Mouse (Mus musculus): Measurements from ENCODE around the gene Sit1.
A peak's percentile ranks its signal among the peaks of the same experiment; 100 is the strongest.

Gene Sit1

DNA sequence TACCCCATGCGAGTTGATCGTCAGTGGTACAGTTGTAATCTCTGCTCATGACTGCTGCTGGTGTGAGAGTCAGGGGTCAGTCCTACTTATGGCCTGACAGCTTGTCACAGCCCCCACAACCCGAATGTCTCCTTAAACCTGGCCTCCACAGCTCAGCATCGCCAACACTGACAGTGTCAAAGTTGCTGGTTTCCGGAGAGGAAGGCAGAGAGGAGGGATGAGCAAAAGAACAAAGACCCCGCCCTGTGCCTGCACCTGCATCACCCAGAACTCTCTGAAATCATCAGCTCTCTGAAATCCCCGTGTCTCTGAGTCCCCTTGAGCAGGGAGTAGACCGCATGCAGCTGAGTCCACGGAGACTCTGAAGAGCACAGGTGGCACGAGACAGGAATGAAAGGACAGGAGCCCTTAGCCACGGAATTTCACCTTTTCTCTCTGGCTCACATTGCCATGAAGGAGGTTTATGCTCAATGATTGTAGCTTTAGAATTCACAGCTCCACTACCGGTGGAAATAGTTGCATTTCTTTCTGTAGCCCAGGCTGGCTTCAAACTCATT, at the start of gene Sit1:
TSS of gene Sit1 (minus strand) at position 200 of the 557 bp plus-strand sequence.
- no peak for DNase-seq

DNA sequence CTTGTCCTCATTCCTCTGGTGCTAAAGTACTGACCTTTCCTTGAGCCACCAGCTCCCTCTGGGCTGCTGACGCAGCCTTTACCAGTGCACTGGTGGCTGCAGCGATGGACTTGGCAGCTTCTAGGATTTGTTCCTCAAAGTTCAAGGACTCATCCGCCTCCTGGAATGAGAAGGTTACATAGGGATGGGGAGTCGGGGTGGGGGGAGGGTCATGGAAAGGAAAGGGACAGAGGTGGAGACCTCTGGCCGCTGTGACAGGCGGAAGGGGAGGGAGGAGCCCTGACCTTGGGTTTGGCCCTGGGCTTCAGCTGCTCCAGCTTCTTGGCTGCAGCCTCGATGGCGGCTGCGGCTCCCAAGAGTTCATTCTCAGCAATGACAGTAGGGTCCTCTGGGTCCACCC, 49.7 kb upstream of the Sit1 start:
- peak; percentile 31 to 42 for DNase-seq

DNA sequence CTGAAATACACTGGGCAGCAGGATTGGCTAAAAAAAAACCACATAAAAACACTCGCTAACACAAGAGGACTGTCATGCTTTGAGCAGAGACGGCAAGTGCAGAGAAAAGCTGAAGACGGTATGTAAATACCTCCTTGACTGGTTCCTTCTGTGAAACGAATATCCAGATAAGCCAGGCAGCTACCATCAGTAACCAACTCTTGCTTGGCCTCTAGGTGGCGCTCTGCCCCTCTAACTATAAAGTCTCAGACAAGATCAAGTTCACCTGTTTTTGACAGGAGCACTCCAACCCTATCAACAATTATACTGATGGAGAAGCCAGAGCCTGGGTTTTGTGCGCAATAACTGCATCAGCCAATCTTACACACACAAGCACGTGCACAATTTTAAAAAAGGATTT, 47.0 kb upstream of the Sit1 start:
- DNase-seq = peak; percentile 70 to 84

DNA sequence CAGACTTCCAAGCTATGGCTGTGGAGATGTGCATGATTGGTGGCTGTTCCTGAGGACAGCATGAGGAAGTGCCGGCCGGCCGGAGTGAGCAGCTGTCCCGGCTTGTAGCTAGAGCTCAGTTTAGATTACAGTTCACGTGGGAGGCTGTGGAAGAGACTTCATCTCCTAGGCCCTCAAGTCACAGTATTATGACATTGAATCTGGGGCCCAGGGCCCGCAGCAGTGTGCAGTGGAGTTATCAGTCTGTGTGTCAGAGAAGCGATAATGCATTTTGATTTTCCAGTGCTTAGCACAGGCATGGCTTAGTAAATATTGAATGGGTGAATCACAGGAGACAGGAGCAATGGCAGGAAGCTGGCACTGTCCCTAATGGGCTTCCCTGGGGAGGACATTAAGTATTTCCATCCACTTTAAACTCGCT, 46.6 kb upstream of the Sit1 start:
- DNase-seq = no peak

DNA sequence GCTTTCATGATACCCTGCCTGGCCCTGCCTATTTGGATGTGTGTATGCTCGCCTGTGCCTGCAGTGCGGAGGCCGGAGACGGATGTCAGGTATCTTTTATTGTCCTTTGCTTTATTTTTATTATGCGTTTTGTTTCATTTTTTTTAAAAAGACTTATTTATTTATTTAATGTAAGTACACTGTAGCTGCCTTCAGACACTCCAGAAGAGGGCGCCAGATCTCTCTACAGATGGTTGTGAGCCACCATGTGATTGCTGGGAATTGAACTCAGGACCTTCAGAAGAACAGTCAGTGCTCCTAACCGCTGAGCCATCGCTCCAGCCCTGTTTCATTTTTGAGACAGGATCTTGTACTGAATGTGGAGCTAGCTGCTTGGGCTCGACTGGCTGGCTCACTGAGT, 45.0 kb upstream of the Sit1 start:
- DNase-seq = no peak

DNA sequence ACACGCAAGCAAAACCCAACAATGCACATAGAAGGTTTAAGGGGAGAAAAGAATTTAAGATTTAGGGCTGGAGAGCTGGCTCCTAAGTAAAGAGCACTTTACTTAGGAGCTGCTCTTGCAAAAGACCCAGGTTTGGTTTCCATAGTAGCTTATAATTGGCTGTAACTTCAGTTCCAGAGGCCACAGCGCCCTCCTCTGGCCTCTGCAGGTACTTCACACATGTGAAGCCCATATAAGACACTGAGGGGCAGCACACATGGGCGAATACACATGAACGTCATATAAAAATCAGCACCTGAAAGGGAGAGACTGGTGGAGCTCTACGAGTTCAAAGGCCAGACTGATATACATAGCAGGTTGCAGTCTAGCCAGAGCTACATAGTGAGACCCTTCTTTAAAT, 44.3 kb upstream of the Sit1 start:
- no peak for DNase-seq

DNA sequence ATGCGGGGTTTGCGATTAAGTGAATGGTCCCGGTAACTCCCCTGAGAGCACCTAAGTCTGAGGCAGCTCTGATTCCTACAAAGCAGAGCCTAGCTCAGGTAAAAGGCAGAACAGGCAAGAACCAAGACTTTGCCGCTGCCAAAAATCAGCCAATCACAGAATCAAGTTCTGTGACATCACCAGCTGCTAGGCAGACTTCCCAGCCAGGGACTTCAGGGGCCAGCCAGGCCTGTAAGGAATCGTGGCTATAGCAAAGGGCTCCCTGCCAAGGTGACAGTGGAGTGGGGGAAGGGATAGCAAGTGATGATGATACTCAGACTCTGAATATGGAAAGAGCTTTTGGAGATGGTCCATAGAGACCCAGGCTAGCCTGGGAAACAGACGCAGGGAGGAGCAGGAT, 36.4 kb upstream of the Sit1 start:
- peak; percentile 83 to 94 for DNase-seq

DNA sequence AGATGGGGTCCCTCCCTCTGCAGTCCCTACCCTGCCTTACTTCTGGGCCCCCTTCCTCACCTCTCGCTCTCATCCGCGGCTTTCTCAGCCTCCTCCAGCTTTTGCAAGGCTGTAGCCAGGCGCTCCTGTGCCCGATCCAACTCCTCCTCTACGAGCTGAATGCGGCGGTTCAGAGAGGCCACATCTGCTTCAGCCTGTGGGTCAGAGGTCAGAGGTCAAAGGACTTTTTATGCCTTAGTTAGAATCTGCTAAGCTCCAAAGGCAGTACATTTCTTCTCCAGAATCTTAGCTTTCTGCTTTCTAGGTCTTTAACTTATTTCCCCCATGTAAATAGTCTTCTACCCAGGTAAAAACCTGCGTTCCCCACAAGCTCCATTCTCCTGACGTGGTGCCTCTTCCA, 36.0 kb upstream of the Sit1 start:
- no peak for DNase-seq

DNA sequence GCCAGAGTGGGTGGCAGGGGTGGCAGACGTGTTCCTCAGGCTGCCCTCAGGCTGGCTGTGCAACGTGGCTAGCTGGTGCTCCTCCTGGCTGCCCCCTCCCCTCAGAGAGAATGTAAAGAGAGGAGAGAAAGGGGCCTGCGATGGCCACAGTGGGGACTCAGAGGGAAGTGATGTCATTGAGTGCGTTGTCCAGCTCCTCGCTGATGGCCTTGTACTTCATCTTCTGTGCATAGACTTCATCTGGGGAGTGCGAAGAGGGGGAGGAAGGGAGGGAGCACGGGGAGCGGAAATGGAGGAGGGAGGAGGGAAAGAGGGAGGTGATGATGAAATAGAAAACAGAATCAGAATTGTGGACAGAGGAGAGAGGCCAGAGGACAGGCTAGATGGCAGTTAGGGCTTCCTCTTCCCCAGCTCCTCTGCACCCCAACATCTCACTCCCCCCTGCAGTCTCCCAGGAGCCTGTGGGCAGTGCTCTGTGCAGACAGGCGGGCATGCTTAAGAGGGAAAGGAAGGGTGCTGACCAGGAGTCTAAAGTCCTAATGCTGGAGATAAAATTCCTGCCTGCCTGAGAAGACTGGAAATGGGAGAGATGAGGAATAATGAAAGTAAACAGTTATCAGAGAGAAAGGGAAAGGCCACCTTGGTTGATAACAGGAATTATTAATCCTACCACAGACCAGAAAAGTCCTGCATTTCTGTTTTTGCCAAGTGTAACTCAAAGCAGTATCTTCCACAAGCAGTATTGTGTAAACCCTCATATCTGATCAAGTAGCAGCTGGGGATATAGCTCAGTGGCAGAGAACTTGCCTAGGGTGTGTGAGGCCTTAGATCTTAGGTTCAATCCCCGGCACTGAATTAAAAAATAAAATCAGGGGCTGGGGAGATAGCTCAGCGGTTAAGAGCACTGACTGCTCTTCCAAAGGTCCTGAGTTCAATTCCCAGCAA, 32.5 kb upstream of the Sit1 start:
- DNase-seq = no peak

DNA sequence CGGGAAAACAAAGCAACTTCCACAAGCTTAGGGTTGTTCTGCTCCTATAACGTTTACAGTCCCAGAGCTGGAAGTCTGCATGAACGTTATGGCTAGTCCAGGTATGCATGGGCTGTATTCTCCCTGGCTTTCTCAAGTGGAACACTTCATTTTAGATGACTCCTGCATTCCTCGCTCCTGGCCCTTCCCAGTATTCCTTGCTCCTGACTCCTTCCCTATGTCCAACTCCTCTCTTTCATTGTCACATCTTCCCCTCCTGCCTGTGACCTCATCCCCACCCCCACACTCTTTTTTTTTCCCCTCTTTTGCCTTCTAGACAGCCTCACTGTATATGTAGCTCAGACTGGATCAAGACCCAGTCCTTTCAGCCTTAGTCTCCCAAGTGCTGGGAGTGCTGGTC, 30.3 kb upstream of the Sit1 start:
- no peak for DNase-seq

DNA sequence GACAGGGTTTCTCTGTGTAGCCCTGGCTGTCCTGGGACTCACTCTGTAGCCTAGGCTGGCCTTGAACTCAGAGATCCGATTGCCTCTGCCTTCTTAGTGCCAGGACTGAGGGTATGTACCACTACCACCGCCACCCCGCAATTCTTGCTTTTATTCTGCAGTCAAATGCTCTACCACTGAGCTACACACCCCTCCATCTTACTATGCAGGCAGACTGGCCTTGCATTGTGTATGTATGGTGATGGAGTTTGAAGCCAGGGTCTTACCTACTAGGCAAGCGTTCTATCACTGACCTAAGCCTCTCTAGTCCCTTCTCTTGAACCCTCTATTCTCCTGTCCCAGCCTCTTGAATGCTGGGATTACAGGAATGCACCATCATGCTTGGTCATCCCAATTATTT, 29.8 kb upstream of the Sit1 start:
- DNase-seq = no peak

DNA sequence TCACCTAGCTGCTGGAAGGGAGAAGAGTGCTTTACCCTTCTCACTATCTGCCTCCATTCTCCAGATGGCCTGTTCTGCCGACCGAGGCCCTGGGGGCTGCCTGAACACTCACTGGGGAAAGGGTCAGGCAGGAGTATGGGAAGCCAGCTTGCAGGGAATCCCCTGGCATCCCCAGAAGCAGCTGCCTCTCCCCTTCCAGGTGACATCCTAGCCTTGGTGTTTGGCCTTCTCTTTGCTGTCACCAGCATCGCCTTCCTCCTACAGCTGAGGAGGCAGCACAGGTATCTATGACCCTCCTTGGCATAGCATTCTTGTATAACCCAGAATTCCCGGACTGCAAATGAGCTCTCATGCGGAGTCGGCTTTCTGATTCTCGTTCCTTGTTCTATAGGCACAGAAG, 29.1 kb upstream of the Sit1 start:
- DNase-seq = no peak

DNA sequence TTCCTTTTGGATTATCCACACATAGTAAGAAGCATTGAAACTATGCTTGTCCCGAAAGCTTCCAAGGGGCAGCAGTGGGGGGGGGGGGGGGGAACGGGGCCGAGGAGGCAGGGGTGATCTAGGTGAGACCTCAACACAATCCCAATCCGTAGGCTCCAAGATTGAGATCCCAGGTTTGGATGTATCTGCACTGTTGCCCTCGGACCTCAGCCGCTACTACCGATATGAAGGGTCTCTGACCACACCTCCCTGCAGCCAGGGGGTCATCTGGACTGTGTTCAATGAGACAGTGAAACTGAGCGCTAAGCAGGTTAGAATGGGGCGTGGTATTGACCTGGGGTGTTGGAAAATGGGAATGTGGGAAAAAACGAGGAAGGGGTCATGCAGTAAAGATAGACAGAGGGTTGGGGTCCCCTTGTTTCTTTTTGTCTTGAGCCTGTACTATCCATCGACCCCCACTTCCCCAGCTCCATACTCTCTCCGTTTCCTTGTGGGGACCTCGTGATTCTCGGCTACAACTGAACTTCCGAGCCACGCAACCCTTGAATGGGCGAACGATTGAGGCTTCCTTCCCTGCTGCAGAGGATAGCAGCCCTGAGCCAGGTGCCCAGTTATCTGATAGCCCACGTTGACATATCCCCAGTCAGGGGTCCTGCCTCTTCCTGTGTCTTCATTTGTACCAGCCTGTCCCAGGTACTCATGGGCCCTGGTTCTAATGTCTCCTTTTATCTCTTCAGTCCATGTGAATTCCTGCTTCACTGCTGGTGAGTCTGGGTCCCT, 28.3 kb upstream of the Sit1 start:
- no peak for DNase-seq

DNA sequence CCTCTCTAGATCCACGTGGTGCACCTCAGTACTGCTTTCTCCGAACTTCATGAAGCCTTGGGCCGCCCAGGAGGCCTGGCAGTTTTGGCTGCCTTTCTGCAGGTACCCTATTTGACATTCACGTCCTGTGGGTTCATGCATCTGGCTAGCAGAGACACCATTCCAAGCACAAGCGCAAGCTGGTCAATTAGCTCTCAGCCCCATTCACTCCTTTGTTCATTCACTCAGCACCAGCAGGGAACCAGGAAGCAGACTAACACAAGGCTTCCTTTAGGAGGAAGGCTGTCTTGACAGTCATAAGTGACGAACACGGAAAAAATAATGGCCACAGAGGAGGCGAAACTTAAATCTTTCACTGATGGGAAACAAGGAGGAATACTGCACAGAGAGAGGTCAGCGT, 25.6 kb upstream of the Sit1 start:
- no peak for DNase-seq

DNA sequence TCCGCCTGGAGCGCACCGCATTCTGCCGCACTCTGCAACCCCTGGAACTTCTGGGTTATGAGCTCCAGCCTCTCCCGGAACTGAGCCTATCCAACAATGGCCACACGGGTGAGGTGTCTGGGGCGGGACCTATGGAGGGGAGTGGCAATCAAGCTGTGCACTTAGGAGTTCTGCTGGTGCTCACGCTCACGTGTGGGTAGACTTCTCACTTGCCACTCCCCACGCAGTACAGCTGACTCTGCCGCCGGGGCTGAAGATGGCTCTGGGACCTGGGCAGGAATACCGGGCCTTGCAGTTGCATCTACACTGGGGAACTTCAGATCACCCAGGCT, 25.1 kb upstream of the Sit1 start:
- DNase-seq = peak in 1 of 2 experiments; percentile 55

DNA sequence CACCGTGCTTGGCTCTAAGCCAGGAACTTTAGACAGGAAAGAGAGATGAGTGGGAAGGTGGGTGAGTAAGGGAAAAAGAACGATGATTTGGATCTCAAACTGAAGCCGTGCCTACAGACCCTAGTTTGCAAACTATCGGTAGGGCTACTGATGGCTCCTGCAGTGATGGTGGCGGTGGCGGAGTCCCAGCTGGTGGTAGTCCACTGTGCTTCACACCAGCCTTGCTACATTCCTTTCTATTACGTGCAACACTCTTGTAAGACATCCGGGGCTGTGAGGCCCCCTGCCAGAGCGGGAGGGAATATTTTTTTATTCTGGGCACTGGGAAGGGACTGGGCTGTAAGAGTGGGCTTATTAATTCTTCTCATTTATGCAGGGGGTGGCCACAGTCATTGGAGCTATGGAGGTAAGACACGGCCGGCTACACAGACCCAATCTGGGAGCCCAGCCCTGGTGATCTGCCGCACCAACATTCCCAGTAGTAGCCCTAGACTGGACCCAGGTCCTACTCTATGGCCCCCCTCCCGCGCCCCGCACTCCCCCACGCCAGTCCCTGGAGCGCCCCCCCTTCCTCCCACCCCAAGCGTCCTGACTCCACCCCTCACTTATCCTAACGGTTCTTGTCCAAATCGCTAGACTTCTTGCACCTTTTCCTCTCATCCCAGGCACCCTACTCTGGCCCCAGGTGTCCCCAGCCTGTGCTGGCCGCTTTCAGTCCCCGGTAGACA, 24.6 kb upstream of the Sit1 start:
- no peak for DNase-seq

DNA sequence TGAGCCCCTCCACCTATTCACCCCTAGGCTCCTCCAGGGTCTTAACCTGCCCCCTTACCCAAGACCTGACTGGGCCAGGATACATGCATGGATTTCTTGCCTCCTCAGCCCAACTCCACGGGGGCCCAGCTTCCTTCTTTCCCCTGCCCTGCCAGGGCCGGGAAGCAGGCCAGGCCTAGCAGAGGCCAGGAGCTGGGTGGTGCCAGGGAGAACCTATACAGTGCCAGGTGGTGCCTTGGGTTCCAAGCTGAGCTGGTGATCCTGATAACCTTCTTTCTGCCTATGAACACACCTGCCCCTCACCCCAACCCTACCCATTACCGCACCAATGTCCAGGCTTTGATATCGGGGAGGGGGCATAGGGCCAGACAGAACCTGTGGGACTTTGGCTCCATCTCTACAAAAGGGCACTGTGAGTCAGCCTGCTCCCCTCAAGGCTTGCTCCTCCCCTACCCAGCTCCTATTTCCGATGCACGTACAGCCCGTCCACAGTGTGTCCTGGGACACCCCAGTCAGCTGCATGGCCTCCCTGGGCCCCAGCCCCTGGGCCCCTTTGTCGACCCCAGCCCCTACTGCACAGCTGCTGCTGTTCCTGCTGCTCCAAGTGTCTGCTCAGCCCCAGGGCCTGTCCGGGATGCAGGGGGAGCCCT, 23.1 kb upstream of the Sit1 start, which contains the start of gene Car9:
TSS of gene Car9 (plus strand) at position 431 of the 650 bp plus-strand sequence.
- DNase-seq = no peak

DNA sequence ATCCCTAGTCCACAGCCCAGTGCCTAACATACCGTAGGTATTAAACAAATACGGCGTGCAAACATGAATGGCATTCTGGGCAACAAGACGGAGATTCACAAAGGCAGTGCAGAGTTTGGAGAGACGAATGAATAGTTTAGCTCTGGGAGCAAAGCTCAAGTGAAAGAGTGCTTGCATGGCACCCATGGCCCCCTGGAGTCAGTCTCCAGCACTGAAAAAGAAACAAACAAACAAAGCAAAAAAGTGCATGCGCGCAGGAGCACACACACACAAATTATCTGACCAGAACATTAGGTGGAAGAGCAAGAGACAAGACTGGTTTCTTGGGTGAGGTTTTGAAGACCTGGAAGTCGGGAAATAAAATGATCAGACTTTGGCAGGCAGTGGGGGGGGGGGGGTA, 22.5 kb upstream of the Sit1 start:
- no peak for DNase-seq

DNA sequence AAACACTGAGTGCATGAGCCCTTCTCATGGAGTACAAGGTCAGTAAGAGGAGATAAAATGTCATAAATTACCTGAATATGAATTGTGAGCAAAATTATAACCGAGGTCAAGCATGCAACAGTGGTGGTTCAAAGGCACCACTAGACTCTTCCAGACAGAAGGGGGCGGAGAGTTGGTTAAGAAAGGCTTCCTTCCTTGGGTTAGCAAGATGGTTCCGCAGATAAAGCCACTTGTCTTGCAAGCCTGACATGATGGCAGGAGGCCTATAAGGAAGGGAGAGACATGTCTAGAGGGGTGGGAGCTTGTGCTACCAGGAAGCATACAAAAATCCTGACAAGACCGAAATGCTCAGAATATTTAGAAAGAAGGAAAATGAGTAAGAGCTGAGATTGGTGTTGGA, 20.7 kb upstream of the Sit1 start:
- no peak for DNase-seq

DNA sequence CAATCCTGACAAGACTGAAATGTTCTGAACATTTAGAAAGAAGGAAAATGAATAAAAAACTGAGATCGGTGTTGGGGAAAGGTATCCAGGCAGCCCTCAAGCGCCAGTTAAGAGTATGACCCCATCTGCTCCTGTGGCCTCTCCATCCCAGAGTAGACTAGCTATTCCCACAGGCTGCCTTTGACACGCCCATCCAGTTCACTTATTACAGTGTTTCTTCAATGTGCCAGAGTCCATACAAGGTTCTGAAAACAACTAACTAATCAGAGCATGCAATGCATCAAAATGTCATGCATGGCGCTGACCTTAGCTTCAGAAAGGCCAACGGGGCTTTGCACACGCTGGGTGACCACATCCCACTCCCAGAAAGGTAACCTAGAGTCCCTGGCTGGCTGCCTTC, 20.0 kb upstream of the Sit1 start:
- peak; percentile 52 to 55 for DNase-seq

DNA sequence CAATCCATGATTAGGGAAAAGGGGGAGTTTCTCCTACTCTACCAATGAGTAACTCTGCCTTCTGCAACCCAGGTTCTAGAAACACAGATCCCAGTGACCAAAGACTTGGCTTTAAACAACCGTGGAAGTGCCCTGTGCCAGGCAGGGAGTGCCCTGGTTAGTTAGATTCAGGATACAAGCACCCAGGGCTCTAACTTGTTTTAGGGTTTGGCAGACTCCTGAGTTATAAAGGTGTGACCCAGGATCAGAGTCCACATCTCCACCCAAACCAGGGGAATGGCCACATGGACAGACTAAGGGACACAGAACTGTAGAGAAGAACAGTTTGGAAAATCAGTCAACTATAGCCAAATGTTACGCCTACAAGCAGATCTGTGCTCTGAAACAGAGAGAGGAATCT, 19.5 kb upstream of the Sit1 start:
- peak; percentile 77 to 84 for DNase-seq
